Mouse (Mus musculus): ENCODE results near the gene Erbb4. TPM values are rescaled to one million over a fixed set of nuclear protein-coding genes. Genes with fewer than 3 reads are reported as not detected.

Erbb4 gene
- total and polyA plus RNA-seq, 2 experiments from 2014 or later = 13.9 to 52.8 TPM

DNA sequence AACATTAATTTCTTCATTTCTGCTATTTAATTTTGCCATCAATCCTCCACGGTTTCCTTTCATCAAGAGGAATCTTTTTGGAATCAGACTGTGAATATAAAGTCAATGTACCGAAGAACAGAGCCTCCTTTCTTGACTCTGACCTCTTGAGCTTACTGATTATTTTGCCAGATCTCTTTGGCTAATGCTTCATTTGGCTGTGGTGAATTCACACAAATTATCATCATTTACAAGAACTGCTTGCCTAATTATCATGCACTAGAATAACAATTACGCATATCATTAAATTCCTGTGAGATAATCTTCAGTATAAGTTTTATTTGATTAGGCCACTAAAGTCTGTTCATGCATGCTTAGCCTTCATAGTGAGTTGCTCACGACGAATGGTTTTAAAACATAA is 345.4 kb downstream of the Erbb4 start:
- no peak overlapping the region for H3K4me2 ChIP-seq (ENCODE audit: low read depth, low read length)
- no peak for TF ChIP-seq CTCF (IDR thresholded peaks at IDR 0.05; ENCODE audit: low read depth)
- H3K9me3 ChIP-seq (ENCODE audit: low read length) = no peaks in the 10 kb centered on the region
- no peak for DNase-seq (ENCODE audit: low spot score)
- H3K27ac ChIP-seq = no peak overlapping the region
- H3K27me3 ChIP-seq (ENCODE audit: insufficient read depth, low read length) = no peaks in the 10 kb centered on the region
- no peak for ATAC-seq
- no peaks in the 10 kb centered on the region for H3K36me3 ChIP-seq (ENCODE audit: insufficient read depth, low read length)
- no peak overlapping the region for H3K9ac ChIP-seq (replicated peaks; ENCODE audit: low read length)
- no peak overlapping the region for H3K4me3 ChIP-seq (ENCODE audit: low read length)
- no peaks in the 10 kb centered on the region for H3K4me1 ChIP-seq (ENCODE audit: insufficient read depth, low read length)
- 53% methylated on average over 5 of the region's 5 CpGs for WGBS

DNA sequence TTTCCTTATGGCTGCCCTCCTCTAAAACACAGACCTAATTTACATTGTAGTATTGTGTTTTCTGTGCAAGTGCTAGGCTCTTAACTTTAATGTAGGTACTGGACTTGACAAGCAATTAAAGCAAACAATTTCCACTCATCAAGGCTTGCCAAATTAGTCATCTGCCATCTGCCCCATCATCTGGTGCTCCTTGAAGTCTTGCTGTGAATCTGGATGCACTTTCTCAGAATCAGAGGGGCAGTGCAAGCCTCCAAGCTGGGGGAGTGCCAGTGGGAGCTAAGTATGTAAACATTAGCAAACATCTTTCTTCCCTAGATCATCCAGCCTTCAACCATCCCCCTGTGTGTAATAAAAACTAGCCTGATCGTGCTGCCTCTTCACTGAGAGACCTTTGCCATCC is 358.9 kb downstream of the Erbb4 start:
- no peak overlapping the region for H3K27ac ChIP-seq
- peak; percentile 90 for DNase-seq (ENCODE audit: low spot score)
- 21% methylated on average over 1 of the region's 1 CpGs for WGBS

DNA sequence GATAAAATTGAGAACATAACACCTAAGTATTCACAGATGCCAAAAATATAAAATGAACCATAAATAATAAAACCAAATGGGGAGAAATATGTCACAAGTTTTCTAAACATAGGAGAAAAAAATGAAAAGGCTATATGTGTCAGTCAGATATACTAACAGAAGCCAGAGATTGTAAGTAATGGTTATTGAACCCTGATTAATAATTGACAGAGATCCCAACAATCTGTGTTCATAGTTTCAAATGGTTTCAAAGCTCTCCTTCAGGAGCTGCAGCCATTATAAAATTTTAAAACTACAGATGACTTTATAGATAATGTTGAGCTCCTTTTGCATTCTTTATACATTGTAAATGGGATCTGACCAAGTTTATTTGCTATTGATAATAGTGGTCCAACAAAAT is 426.4 kb downstream of the Erbb4 start:
- no peak for TF ChIP-seq CTCF (IDR thresholded peaks at IDR 0.05; ENCODE audit: low read depth)
- no peaks in the 10 kb centered on the region for H3K9me3 ChIP-seq (ENCODE audit: low read length)
- H3K4me3 ChIP-seq (ENCODE audit: low read length) = no peak overlapping the region
- H3K27ac ChIP-seq = no peak overlapping the region
- DNase-seq (ENCODE audit: low spot score) = no peak
- no peak overlapping the region for H3K4me2 ChIP-seq (ENCODE audit: low read depth, low read length)
- no peaks in the 10 kb centered on the region for H3K27me3 ChIP-seq (ENCODE audit: insufficient read depth, low read length)
- no peaks in the 10 kb centered on the region for H3K4me1 ChIP-seq (ENCODE audit: insufficient read depth, low read length)
- no peaks in the 10 kb centered on the region for H3K36me3 ChIP-seq (ENCODE audit: insufficient read depth, low read length)
- ATAC-seq = no peak
- no peak overlapping the region for H3K9ac ChIP-seq (replicated peaks; ENCODE audit: low read length)

More for the DNA sequence above, 358.9 kb downstream of the Erbb4 start:
- Histone ChIP-seq H3K4me2 (ENCODE audit: low read depth, low read length) (no peak overlapping the region), H3K4me3 (ENCODE audit: low read length) (no peak overlapping the region), H3K36me3 (ENCODE audit: insufficient read depth, low read length) (no peaks in the 10 kb centered on the region), H3K9ac (replicated peaks; ENCODE audit: low read length) (no peak overlapping the region), H3K4me1 (ENCODE audit: insufficient read depth, low read length) (no peaks in the 10 kb centered on the region), H3K27me3 (ENCODE audit: insufficient read depth, low read length) (no peaks in the 10 kb centered on the region), H3K9me3 (ENCODE audit: low read length) (no peaks in the 10 kb centered on the region)
- TF ChIP-seq CTCF (IDR thresholded peaks at IDR 0.05; ENCODE audit: low read depth) = no peak
- peak; percentile 82 for ATAC-seq

DNA sequence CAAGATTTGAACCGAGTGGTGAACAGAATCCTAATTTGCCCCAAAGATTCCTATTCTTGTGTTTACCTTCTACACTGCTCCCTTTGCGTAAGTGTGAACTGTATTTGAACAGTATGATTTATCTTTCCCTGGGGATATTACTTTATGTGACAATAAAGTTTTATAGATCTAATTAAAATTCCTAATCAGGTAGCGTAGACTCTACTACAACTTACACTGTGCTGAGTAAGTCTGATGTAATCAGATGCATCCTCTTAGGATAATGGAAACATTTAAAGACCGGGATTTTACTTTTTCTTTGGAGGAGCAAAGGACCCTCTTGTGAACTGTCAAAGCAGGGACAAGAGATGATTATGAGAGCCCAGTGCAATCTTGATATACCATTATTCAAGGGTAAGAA is 433.2 kb downstream of the Erbb4 start:
- H3K27me3 ChIP-seq (ENCODE audit: insufficient read depth, low read length) = no peaks in the 10 kb centered on the region
- 91% methylated on average over 4 of the region's 4 CpGs for WGBS
- H3K4me2 ChIP-seq (ENCODE audit: low read depth, low read length) = no peak overlapping the region
- DNase-seq (ENCODE audit: low spot score) = no peak
- H3K9me3 ChIP-seq (ENCODE audit: low read length) = no peaks in the 10 kb centered on the region
- no peak overlapping the region for H3K27ac ChIP-seq
- no peak for TF ChIP-seq CTCF (IDR thresholded peaks at IDR 0.05; ENCODE audit: low read depth)
- ATAC-seq = no peak
- H3K9ac ChIP-seq (replicated peaks; ENCODE audit: low read length) = no peak overlapping the region
- H3K36me3 ChIP-seq (ENCODE audit: insufficient read depth, low read length) = no peaks in the 10 kb centered on the region
- H3K4me1 ChIP-seq (ENCODE audit: insufficient read depth, low read length) = no peaks in the 10 kb centered on the region
- no peak overlapping the region for H3K4me3 ChIP-seq (ENCODE audit: low read length)

DNA sequence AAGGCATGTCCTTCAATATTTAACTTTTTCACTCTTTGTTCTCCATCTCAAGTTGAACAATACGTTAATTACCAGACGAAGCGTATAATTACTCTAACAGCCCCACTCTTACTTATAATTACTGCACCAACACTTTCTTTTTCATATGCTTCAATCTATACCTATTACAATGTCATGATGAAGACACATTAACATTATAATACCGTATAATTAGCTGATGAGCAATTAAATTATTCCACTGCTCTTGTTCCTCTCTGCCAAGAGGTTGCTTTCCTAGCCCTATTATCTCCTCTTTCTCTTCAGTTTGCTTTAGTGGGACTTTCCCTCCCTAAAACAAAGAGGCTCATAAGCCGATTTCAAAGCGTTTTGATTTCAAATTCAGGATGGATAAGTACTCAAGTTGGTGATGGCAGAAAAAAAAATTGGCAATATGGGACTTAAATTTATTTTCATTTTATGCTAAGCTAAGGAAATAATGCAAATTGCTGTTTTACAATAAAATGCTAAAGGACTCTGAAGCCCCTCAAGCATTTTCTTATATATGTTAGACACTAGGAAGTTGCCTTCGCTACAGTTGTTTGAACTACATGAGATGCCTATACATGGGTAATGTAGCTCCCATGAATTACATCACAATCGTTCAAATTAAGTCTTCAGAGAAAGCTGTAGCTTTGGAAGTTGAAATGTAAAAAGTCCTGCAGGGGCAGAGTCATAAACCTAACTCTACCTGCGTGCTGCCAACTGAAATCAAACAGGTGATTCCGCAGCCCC is 440.8 kb downstream of the Erbb4 start:
- DNase-seq (ENCODE audit: low spot score) (no peak), ATAC-seq (no peak)
- no peaks in the 10 kb centered on the region for H3K36me3 ChIP-seq (ENCODE audit: insufficient read depth, low read length)
- 77% methylated on average over 10 of the region's 10 CpGs for WGBS
- H3K4me2 ChIP-seq (ENCODE audit: low read depth, low read length) = no peak overlapping the region
- H3K9ac ChIP-seq (replicated peaks; ENCODE audit: low read length) = no peak overlapping the region
- no peaks in the 10 kb centered on the region for H3K27me3 ChIP-seq (ENCODE audit: insufficient read depth, low read length)
- no peak overlapping the region for H3K4me3 ChIP-seq (ENCODE audit: low read length)
- H3K27ac ChIP-seq = no peak overlapping the region
- H3K4me1 ChIP-seq (ENCODE audit: insufficient read depth, low read length) = no peaks in the 10 kb centered on the region
- no peak for TF ChIP-seq CTCF (IDR thresholded peaks at IDR 0.05; ENCODE audit: low read depth)
- no peaks in the 10 kb centered on the region for H3K9me3 ChIP-seq (ENCODE audit: low read length)

DNA sequence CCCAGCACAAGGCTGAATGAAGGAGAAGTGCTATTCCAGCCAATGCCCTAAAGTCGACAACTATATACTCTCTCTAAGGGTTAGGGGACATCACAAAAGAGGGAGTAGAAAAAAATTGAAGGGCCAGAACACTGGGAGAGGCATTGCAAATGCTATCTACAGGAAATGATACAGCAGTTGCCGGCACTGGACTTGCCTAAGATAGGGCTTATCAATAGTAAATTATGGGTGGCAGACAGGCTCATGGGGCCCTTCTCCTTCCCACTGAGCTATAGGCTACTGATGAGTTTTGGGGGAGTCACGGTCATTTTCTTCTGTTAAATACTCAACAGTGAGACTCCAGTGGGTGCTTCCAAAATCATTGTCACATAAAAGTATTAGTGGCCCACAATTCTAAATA is 517.4 kb downstream of the Erbb4 start:
- H3K4me2 ChIP-seq (ENCODE audit: low read depth, low read length) = no peak overlapping the region
- no peak overlapping the region for H3K9ac ChIP-seq (replicated peaks; ENCODE audit: low read length)
- no peaks in the 10 kb centered on the region for H3K4me1 ChIP-seq (ENCODE audit: insufficient read depth, low read length)
- no peaks in the 10 kb centered on the region for H3K27me3 ChIP-seq (ENCODE audit: insufficient read depth, low read length)
- 97% methylated on average over 3 of the region's 3 CpGs for WGBS
- H3K9me3 ChIP-seq (ENCODE audit: low read length) = no peaks in the 10 kb centered on the region
- TF ChIP-seq CTCF (IDR thresholded peaks at IDR 0.05; ENCODE audit: low read depth) = no peak
- no peak for DNase-seq (ENCODE audit: low spot score)
- ATAC-seq = no peak
- no peaks in the 10 kb centered on the region for H3K36me3 ChIP-seq (ENCODE audit: insufficient read depth, low read length)
- no peak overlapping the region for H3K27ac ChIP-seq
- H3K4me3 ChIP-seq (ENCODE audit: low read length) = no peak overlapping the region

DNA sequence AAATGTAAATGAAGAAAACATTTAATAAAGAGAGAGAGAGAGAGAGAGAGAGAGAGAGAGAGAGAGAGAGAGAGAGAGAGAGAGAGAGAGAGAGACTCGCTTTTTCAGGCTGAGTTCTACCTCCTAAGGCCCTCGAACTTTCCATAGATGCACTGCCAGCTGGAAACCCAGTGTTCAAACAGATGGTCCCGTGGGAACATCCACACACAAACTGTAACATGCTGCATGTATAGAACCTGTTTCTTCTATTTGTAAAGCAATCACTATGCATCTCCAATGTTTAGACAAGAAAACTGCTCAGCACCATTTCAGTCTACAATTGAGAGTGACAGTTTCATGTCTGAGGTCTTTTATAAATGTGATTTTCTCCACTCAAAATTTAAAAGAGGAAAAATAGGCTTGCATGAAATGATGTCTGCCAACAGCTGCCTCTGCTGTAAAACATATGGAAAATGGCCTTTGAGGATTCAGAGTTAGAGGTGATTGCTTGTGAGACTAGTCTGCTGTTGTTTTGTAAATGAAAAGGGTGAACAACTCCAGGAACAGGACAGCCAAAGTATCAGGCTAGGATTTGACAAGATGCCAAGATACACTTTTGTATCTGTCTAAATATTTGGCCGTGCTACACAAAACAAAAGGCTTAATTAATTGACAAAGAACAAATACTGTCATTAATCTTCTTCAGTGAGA is 533.9 kb downstream of the Erbb4 start:
- H3K27ac ChIP-seq = no peak overlapping the region
- 34% methylated on average over 4 of the region's 4 CpGs for whole genome bisulfite sequencing
- no peaks in the 10 kb centered on the region for H3K27me3 ChIP-seq (ENCODE audit: insufficient read depth, low read length)
- H3K4me2 ChIP-seq (ENCODE audit: low read depth, low read length) = no peak overlapping the region
- H3K9me3 ChIP-seq (ENCODE audit: low read length) = no peaks in the 10 kb centered on the region
- no peak overlapping the region for H3K4me3 ChIP-seq (ENCODE audit: low read length)
- ATAC-seq = no peak
- no peak for TF ChIP-seq CTCF (IDR thresholded peaks at IDR 0.05; ENCODE audit: low read depth)
- H3K36me3 ChIP-seq (ENCODE audit: insufficient read depth, low read length) = no peaks in the 10 kb centered on the region
- H3K4me1 ChIP-seq (ENCODE audit: insufficient read depth, low read length) = no peaks in the 10 kb centered on the region
- no peak for DNase-seq (ENCODE audit: low spot score)
- H3K9ac ChIP-seq (replicated peaks; ENCODE audit: low read length) = no peak overlapping the region

Data from hindbrain, postnatal 0 days (tissue).